Mouse (Mus musculus) spleen, postnatal 4 days (tissue): ENCODE results near the gene Dnajb11.

Experiments
- DNase-seq, 2 experiments: peaks; one replicate each; pipeline ENCODE4 v3.0.0; 2022; ENCODE audit warnings: low spot score in 2 of 2

Dnajb11 gene

DNA sequence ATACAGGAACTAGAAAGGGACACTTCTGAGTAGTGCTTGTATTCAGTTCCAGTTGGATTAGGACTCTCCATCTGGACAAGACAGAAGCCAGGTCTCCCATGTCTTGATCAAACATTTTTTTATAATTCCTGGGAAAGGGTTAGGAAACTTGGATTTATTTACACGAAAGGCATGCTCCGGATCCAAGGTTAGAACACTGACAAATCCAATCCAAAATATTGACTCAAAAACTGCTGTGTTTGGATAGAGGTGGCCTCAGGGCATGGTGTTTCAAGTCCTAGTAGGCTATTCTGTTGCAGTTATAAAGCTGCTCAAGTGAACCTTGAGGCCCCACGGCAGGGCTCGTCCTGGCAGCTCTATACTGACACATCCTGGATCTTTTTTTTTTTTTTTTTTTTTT, 64.8 kb downstream of the Dnajb11 start:
- DNase-seq, result no peak
